Mouse (Mus musculus): Measurements from ENCODE around the gene Pnpla6. TPM values are rescaled to one million over a fixed set of nuclear protein-coding genes. Genes with fewer than 3 reads are reported as not detected.

Gene Pnpla6
- polyA plus RNA-seq, 1 experiment: 47.5 TPM

- H3K27me3 ChIP-seq (ENCODE audit: control insufficient read depth, insufficient read depth, low read length, poor library complexity, severe bottlenecking): no peaks in the 10 kb centered on the region
- peak within 1 kb of the TSS; percentile 92 for H3K9ac ChIP-seq (ENCODE audit: low read depth, poor library complexity, severe bottlenecking)
- H3K27ac ChIP-seq (ENCODE audit: insufficient read depth, low read length): no peak within 1 kb of the TSS
- no peaks in the 10 kb centered on the region for H3K4me1 ChIP-seq (ENCODE audit: control insufficient read depth, insufficient read depth, low read length)
- peak within 1 kb of the TSS; percentile 92 for H3K4me3 ChIP-seq (ENCODE audit: low read depth, low read length)
- no peaks in the 10 kb centered on the region for H3K9me3 ChIP-seq (replicated peaks; ENCODE audit: control insufficient read depth, insufficient read depth, low read length, poor library complexity, severe bottlenecking)
- TF ChIP-seq EP300 (IDR thresholded peaks at IDR 0.05; ENCODE audit: insufficient read depth, low read depth, low read length) (no peak), POLR2A (IDR thresholded peaks at IDR 0.05; ENCODE audit: insufficient read depth, low read length) (peak; percentile 11)
- H3K36me3 ChIP-seq (ENCODE audit: control insufficient read depth, insufficient read depth, low read length, poor library complexity, severe bottlenecking): no peaks in the 10 kb centered on the region
Measured at GRCm38 (mm10) chr8:3492901-3493844, 22.0 kb upstream of the Pnpla6 start, which contains the start of gene Zfp358. Gene Zfp358 (plus strand): TSS chr8:3493138.

GRCm38 (mm10) chr8:3493845-3494208, 21.4 kb upstream of the Pnpla6 start:
- no peaks in the 10 kb centered on the region for H3K27me3 ChIP-seq (ENCODE audit: control insufficient read depth, insufficient read depth, low read length, poor library complexity, severe bottlenecking)
- H3K4me1 ChIP-seq (ENCODE audit: control insufficient read depth, insufficient read depth, low read length): no peaks in the 10 kb centered on the region
- no peaks in the 10 kb centered on the region for H3K9me3 ChIP-seq (replicated peaks; ENCODE audit: control insufficient read depth, insufficient read depth, low read length, poor library complexity, severe bottlenecking)
- H3K36me3 ChIP-seq (ENCODE audit: control insufficient read depth, insufficient read depth, low read length, poor library complexity, severe bottlenecking): no peaks in the 10 kb centered on the region
- peak overlapping the region; percentile 25; the same call in 1 of the 2 replicates for H3K4me3 ChIP-seq (ENCODE audit: low read depth, low read length)
- no peak overlapping the region for H3K27ac ChIP-seq (ENCODE audit: insufficient read depth, low read length)
- peak overlapping the region; percentile 92 for H3K9ac ChIP-seq (ENCODE audit: low read depth, poor library complexity, severe bottlenecking)
- TF ChIP-seq CTCF (IDR thresholded peaks at IDR 0.05; ENCODE audit: low read depth, low read length) (no peak), EP300 (IDR thresholded peaks at IDR 0.05; ENCODE audit: insufficient read depth, low read depth, low read length) (no peak)

DNA sequence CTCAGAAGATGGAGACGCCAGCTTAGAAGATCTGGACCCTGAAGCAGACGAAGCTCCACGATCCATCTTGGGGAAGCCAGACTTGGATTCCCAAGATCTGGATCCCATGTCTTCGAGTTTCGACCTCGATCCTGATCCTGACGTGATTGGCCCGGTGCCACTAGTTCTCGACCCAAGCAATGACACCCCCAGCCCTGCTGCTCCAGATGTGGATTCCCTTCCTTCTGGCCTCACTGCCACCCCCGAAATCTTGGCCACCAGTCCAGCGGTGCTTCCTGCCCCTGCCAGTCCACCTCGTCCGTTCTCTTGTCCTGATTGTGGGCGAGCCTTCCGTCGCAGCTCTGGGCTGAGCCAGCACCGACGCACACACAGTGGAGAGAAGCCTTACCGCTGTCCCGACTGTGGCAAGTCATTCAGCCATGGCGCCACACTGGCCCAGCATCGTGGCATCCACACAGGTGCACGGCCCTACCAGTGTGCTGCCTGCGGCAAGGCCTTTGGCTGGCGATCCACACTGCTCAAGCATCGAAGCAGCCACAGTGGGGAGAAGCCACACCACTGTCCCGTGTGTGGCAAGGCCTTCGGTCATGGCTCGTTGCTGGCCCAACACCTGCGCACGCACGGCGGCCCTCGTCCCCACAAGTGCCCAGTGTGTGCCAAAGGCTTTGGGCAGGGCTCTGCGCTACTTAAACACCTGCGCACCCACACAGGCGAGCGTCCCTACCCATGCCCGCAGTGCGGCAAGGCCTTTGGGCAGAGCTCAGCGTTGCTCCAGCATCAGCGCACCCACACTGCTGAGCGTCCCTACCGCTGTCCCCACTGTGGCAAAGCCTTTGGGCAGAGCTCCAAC, 19.4 kb upstream of the Pnpla6 start:
- H3K9me3 ChIP-seq (replicated peaks; ENCODE audit: control insufficient read depth, insufficient read depth, low read length, poor library complexity, severe bottlenecking): no peaks in the 10 kb centered on the region
- H3K36me3 ChIP-seq (ENCODE audit: control insufficient read depth, insufficient read depth, low read length, poor library complexity, severe bottlenecking): no peaks in the 10 kb centered on the region
- H3K9ac ChIP-seq (ENCODE audit: low read depth, poor library complexity, severe bottlenecking): peak overlapping the region; percentile 30
- H3K27ac ChIP-seq (ENCODE audit: insufficient read depth, low read length): no peak overlapping the region
- peak overlapping the region; percentile 55 for H3K4me3 ChIP-seq (ENCODE audit: low read depth, low read length)
- no peak for TF ChIP-seq CTCF (IDR thresholded peaks at IDR 0.05; ENCODE audit: low read depth, low read length)
- no peak for TF ChIP-seq EP300 (IDR thresholded peaks at IDR 0.05; ENCODE audit: insufficient read depth, low read depth, low read length)
- no peak for TF ChIP-seq POLR2A (IDR thresholded peaks at IDR 0.05; ENCODE audit: insufficient read depth, low read length)
- no peaks in the 10 kb centered on the region for H3K27me3 ChIP-seq (ENCODE audit: control insufficient read depth, insufficient read depth, low read length, poor library complexity, severe bottlenecking)
- no peaks in the 10 kb centered on the region for H3K4me1 ChIP-seq (ENCODE audit: control insufficient read depth, insufficient read depth, low read length)

DNA sequence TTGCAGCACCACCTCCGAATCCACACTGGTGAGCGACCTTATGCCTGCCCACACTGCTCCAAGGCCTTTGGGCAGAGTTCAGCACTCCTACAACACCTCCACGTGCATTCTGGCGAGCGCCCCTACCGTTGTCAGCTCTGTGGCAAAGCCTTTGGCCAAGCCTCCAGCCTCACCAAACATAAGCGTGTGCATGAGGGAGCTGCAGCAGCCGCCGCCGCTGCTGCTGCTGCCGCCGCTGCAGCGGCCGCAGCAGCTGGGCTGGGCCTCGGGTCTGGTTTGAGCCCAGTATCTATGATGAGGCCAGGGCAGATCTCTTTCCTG, 18.8 kb upstream of the Pnpla6 start:
- H3K4me1 ChIP-seq (ENCODE audit: control insufficient read depth, insufficient read depth, low read length): no peaks in the 10 kb centered on the region
- no peaks in the 10 kb centered on the region for H3K36me3 ChIP-seq (ENCODE audit: control insufficient read depth, insufficient read depth, low read length, poor library complexity, severe bottlenecking)
- H3K9ac ChIP-seq (ENCODE audit: low read depth, poor library complexity, severe bottlenecking): peak overlapping the region; percentile 30
- no peak overlapping the region for H3K27ac ChIP-seq (ENCODE audit: insufficient read depth, low read length)
- no peaks in the 10 kb centered on the region for H3K27me3 ChIP-seq (ENCODE audit: control insufficient read depth, insufficient read depth, low read length, poor library complexity, severe bottlenecking)
- H3K4me3 ChIP-seq (ENCODE audit: low read depth, low read length): peak overlapping the region; percentile 55
- TF ChIP-seq CTCF (IDR thresholded peaks at IDR 0.05; ENCODE audit: low read depth, low read length) (no peak), POLR2A (IDR thresholded peaks at IDR 0.05; ENCODE audit: insufficient read depth, low read length) (no peak), EP300 (IDR thresholded peaks at IDR 0.05; ENCODE audit: insufficient read depth, low read depth, low read length) (no peak)
- no peaks in the 10 kb centered on the region for H3K9me3 ChIP-seq (replicated peaks; ENCODE audit: control insufficient read depth, insufficient read depth, low read length, poor library complexity, severe bottlenecking)

GRCm38 (mm10) chr8:3498583-3498982, 16.6 kb upstream of the Pnpla6 start:
- Histone ChIP-seq H3K9ac (ENCODE audit: low read depth, poor library complexity, severe bottlenecking) (no peak overlapping the region), H3K27me3 (ENCODE audit: control insufficient read depth, insufficient read depth, low read length, poor library complexity, severe bottlenecking) (no peaks in the 10 kb centered on the region), H3K9me3 (replicated peaks; ENCODE audit: control insufficient read depth, insufficient read depth, low read length, poor library complexity, severe bottlenecking) (no peaks in the 10 kb centered on the region), H3K4me1 (ENCODE audit: control insufficient read depth, insufficient read depth, low read length) (no peaks in the 10 kb centered on the region), H3K27ac (ENCODE audit: insufficient read depth, low read length) (no peak overlapping the region), H3K4me3 (ENCODE audit: low read depth, low read length) (no peak overlapping the region), H3K36me3 (ENCODE audit: control insufficient read depth, insufficient read depth, low read length, poor library complexity, severe bottlenecking) (no peaks in the 10 kb centered on the region; the same call in 1 of the 2 replicates)
- TF ChIP-seq POLR2A (IDR thresholded peaks at IDR 0.05; ENCODE audit: insufficient read depth, low read length) (no peak), CTCF (IDR thresholded peaks at IDR 0.05; ENCODE audit: low read depth, low read length) (no peak), EP300 (IDR thresholded peaks at IDR 0.05; ENCODE audit: insufficient read depth, low read depth, low read length) (no peak)

Data from ES-Bruce4 (cell line).